Mouse (Mus musculus) cerebellum, adult 2 months (tissue): ENCODE measurements around the gene Gm6588.

Source experiments
- CTCF ChIP-seq: fragments of 200-500 bp; IDR thresholded peaks from 2 replicates; pipeline ENCODE4 v1.5.1; 2011; ENCODE audit warnings: low read depth, mild to moderate bottlenecking, control low read depth, low read length, moderate library complexity, borderline replicate concordance; ENCODE audit not compliant: insufficient read depth
- POLR2A ChIP-seq: fragments of 200-500 bp; IDR thresholded peaks from 2 replicates; pipeline ENCODE4 v1.6.1; 2011; ENCODE audit warnings: low read length, control low read depth, borderline replicate concordance; ENCODE audit not compliant: insufficient read depth

DNA sequence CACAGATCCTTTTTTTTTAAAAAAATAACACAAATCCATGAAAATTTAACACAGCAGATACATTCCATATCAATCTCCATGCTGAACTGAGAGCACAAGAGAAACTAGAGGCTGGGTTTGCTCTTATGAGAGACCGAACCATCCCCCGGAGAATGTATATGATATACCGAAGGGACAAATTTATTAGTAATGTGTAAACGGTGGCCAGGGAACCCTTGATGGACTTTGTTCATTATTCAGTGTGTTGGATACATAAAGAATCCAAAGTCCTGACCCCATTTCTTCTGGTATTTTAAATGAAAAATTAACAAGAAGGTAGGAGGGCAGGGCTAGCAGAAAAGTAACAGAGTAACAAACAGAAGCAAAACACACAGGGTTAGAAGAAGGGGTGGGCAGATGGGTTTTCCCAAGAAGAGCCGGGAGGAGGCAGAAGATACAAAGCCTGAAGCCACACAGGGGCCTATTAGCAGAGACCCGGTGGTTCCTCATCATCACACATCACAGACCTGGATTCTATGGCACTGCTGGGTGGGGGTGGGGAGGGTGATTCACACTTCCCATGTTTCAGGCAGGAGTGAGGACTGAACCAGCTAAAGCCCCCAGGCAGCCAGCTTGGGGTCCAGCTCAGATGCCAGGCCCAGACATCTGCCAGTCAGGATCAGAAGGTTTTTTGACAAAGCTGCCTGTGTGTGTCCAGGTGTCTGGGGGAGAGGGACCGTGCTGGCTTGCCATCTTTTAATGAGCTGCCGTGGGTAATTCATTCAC is 50.9 kb downstream of the Gm6588 start:
- TF ChIP-seq POLR2A, result no peak
- no peak for TF ChIP-seq CTCF
